Mouse (Mus musculus) skeletal muscle tissue, adult 2 months (tissue): ENCODE data around the gene Ippk.
A peak's percentile ranks its signal among the peaks of the same experiment; 100 is the strongest.

Experiments used
- DNase-seq: peaks from one replicate; pipeline ENCODE4 v3.0.0-alpha.2; 2012; ENCODE audit warnings: low read depth, low spot score

The Ippk gene

DNA sequence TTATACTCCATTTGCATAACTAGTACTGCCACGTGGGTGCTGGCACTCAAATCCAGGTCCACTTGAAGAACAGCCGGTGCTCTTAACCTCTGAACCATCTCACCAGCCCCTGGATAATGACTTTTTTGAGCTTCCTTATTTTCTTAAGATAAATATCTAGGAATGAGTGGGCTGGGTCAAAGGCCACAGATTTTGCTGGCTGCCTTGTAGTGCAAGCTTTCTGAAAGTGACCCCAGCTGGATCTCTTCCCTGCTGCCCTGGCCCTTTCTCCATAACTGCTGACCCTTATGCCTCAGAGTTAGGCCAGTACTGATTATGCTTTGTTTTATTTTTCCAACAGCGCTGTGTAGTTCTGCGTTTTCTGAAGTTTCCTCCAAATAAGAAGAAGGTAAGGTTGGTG, 9.5 kb downstream of the Ippk start:
- DNase-seq, result no peak

DNA sequence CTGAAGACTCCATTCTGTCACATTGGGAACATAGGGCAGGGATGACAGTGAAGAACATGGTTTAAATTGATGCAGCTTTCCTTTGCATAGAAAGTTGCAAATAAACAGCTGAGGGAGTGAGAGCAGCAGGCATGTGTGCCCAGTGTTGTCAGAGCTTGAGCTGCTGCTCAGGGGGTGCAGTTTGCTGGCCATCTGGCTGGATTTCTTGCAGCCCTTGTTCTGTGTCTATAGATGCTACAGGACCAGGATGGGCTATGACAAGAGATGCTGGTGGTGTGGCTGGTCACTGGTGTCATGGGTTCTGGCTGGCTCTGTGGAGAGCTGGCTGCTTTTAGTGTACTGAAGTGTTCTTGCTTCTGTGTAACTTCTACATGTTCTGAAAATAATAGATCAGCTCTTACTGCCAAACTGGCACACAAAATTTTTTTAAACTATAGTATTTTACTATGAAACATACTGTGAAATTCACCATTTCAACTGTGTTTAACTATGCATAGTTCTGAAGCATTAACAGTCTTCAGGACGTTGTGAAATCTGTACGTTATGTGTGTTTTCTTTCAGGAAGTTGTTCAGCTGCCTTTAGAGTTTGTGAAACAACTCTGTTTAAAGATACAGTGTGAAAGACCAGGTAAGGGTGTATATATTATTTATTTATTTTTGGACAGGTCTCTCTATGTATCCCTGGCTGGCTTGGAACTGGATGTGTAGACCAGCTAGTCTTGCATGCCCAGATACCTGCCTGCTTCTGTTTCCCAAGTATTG, 12.4 kb downstream of the Ippk start:
- no peak for DNase-seq

DNA sequence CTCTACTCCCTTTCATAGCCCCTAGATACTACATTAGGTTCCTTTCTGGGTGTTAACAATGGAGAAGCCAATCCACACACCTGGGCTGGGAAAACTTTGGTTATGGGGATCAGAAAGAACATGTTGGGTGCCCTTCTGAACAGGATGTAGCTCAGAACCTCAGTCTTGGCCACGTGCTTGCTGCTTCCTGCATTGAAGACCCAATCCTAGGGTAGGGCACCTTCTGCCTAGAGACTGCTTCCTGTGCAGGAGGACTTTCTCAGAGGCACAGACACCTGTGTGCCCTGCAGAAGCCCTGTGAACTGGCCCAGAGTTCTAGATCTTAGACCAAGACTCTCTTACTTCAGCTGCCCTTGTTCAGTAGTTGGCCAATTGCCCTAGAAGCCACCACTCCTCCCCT, 14.7 kb downstream of the Ippk start:
- no peak for DNase-seq

DNA sequence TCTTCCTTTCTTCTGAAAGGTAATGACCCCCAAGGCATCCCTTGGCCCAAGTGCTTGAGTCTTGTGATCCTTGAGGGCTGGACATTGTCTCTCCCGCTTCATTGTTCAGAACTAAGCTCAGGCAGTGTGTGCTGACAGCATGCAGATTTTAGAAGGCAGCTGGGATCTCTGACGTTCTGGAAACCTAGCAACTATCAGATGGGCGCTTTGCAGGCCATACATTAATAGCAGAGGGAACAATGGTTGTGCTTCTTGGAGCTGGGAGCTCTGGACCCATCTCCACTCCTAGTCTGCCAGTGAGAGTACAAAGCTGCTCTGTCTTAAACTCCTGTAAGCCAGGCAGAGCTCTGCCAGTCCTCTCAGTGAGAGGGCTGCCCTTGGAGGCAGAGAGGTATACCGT, 15.1 kb downstream of the Ippk start:
- no peak for DNase-seq

DNA sequence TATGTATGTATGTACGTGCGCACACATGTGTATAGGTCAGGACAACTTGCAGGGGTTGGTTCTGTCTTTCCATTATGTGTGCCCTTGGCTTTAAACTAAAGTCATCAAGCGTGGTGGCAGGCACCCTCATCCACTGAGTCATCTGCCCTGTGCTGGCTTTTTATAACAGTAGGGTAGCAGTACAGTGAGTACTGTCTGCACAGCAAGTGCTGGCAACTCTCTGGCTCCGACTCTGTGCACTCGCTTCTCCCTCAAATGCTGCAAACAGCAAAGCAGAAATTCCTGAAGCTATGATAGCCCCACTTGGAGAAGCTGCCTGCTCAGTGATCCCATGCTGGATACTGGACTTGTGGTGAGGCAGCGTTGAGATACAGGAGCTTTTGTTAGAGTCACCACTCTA, 23.4 kb downstream of the Ippk start:
- no peak for DNase-seq

DNA sequence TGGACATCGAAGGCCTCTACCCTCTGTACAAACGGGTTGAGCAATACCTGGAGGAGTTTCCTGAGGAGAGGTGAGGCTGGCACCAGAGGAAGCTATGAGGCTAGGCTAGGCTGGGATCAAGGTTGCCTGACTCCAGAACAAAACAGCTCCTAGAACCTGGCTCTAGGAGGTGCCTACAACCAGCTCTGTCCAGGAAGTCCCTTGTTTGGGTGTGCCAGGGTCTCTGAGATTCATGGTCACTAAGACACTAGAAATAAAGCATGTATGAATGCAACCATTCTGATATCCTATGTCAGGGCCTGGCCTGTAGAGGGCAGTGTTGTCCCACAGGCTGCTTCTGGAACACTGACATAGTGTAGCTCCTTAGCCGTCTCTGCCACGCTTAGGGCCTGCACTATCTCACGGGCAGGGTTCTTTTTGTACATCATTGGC, 28.3 kb downstream of the Ippk start:
- peak; percentile 78 for DNase-seq

DNA sequence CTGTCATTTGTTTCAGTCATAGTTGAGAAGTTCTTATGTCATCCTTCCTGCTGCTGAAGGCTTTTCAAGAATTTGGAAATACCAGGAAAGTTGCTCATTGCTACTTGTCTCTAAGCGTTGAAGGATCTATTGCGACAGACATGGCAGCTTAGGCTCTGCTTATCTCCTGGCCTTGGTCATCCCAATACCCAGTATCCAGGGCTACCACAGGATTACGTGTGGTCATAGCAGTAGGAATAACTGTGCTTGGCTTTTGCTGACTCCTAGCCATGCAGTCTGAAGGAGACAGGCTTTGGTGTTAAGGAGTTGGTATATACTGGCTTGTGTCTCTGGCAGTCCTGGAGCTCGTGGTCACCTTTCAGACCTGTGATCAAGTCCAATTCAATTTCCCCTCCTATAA, 39.2 kb downstream of the Ippk start:
- peak; percentile 32 for DNase-seq

DNA sequence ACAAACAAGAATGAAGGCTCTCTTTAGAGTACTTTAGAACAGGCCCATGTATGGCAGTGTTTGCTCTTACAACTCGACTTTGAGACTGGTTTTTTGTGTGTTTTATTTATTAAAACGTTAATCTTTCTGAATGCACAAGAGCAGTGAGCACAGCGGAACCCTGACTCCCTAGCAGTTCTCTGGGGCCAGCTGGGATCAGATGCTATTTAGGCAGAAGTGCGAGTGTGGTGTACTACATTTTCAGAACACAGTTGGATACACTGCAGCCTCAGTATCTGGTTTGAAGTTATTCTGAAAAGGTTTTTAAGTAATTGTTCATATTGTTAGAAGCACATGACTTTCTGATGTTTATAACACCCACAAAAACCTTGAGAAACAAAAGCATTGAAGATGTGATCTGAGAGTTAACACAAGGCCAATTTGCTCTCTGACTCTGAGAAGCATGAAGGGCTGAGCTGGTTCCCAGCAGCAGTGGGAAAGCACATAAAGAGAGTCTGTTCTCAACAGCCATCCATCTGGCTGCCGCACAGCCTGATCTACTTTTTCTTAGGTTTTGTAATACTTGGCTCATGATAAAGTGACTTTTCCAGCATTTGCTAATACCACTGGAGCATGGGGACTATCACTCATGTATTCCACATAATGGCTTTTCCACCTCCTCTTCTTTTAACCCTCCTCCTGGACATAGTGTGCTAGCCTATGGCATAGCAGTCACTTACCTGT, 39.8 kb downstream of the Ippk start:
- DNase-seq, result peak; percentile 83

DNA sequence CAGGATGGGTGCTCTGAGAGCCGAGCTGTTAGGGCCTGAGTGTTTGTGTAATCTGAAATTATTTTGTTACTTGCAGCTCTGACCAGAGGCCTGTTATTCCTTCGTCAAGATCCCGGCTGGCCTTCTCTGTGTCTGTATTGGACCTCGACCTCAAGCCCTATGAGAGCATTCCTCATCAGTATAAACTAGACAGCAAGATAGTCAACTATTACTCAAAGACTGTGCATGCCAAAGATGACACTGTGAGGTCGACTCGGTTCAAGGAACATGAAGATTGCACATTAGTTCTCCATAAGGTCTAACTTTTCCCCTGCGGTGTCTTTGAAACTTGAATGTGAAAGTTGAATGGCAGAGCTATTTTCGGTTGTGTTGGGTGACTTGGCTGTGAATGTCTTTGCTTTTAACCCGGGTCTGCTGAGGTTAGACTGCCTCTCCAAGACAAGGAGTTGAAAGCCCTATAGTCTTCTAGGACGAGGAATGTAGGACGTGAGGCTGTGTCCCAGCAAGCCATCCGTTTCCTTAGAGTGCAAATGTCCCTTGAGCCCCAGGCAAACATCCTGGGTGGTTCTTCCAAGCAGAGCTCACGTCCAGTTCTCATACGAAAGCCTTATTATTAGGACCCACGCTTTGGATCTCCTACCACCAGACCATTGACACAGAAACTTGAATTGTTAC, 40.5 kb downstream of the Ippk start:
- DNase-seq, result peak; percentile 72

DNA sequence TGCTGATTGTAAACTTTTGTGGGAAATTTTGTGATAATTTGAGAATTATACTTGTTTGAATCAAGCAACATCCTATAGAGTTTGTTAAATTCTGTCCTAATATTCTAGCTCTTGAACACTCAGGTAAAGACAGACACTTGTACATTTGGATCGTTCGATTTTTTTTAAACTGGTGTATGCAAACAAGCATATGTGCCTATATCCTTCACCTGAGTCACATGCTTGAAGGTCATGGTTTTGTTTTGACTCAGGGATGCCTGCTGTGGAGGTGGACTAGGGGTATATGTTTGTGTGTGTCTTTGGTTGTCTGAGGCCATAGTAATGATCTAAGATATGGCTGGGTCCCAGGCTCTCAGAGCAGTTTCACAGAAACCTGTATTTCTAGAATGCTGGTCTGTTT, 41.9 kb downstream of the Ippk start:
- DNase-seq, result no peak

DNA sequence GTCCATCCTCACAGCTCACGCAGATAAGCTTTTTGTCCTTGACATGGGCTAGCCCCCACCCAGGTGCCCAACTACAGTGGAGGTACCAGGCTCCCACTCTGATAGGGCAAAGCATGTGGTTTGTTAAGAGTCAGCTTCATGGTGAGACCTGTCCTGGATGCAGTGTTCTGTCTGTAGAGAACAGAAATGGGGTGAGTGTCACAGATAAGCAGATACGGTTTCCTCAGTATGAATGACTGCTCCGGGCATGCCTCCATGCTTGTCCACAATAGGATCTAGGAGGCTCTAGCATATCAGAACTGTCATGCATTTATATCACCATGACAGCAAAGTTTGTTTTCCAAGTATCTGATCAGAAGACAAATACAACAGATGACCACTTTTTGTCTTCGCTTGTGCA, 44.8 kb downstream of the Ippk start:
- no peak for DNase-seq

DNA sequence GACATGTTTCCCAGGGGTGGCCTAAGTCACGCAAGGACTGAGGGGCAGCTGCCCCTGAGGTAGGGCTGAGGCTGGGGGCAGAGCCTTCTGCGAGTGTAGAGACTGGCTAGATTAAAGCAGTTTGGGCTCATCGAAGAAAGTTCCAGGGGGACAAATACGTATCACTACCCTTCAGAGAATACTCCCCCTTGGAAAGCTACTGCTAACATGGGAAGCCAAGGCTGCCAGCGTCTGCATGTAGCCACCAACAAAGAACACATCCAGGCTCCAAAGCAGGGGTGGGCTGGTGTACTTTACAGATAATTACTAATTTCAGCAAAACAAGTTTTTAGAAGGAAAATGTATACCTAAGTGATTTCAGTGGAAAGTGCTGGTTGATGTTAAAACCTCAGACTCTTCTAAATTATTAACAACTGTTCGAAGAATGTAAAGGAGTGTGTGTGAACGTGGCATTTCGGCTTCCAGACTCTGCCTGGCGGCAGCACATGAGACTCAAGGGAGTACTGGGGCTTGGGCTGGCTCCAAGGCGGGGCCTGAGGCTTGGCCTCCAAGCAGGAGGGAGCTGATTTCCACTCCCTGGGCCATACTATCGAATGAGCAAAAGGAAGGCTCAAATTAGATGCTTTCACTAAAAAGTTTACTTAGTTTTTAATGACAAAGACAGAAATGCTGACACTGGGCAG, 45.5 kb downstream of the Ippk start:
- peak; percentile 70 for DNase-seq

DNA sequence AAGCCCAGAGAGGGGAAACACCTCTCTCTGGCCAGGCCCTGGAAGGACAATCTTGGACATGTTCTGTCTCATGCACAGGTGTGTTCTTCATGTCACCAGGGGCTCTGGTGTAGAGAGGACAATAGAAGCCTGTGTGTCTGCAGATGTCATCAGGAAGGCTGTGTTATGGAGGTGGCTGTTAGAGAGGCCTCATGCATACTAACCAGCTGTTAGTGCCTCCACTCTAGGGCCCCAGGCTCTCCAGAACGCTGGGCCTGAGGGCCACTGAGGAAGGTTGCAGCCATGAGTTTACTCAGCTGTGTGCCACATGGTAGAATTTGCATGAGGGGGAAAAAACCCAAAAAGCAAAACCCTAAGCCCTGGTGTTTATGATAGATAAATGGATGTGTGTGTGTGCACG, 46.5 kb downstream of the Ippk start:
- DNase-seq, result no peak

DNA sequence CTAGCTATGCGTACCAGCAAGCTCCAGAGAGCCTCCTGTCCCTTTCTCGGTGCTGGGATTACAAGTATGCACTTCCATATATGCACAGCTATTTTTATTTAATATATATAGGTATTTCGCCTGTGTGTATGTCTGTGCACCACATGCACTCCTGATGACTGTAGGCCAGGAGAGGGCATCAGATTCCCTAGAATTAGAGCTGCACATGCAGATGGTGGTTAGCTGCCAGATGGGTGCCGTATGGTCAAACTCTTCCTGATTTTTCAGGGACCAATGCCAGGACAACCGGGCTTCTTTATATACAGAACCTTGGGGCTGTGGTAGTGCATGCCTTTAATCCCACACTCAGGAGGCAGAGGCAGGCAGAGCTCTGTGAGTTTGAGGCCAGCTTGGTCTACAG, 48.0 kb downstream of the Ippk start:
- no peak for DNase-seq

DNA sequence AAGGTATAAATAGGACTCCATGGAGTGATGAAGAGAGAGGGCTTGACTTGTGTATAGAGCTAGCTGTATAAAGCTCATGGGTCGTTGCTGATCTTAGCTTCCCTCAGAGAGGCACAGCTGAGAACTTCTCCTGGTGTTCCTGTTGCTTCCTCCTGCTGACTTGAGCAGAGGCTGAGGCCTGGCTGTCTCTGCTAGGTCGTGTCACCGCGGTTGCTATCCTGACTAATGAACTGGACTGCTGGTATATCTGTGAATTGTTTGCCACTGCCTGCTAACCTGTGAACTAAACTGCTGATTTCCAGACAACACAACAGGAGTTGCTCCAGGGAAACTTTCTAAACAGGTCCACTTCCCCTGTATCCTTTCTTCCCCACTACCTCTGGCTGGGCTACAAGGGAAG, 49.3 kb downstream of the Ippk start:
- no peak for DNase-seq

DNA sequence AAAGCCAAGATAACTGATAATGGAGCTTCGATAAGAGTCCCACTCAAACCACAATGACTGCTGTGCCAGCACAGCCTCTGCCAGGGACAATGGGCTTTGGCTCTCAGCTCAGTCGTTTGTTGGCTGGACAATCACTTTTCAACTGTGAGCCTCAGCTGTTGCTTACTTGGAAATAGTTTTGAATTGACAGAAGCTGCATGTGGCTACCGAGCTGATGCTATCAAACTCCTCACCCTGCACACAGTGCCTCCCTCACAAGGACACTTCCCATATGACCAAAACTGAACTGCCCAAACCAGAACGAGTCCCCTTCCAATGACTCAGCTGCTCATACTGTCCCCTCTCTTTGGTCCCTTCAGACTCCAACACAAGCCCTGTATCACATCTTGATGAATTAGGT, 49.8 kb downstream of the Ippk start:
- peak; percentile 37 for DNase-seq

DNA sequence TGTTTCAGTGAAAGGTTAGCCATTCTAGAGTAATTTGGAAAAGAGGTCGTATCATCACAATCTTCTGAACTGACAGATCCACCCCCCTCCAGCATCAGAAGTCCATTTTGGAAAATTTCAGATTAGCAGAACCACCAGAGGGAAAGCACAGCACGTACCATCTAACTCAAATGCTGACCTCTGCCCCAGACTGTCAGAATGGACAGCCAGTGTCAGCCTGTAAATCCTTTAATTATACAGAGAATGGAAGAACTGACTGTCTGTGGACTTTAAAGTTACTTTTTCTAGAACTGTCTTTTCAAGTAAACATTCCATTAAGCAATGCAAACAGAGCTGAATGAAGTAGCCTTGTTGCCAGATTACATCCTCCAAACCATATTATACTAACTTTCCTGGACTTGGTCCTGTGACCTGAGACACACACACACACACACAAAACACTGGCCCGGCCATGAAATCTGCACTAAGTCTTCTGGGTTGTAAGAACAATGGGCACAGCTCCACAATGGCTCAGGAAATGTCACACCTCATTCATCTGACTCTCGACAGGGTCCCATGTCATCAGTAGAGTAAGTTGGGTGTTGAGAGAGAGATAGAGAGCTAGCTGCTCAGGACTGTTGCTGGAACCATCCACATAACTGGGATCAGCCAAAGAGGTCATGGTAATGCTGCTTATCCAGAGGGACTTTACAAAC, 51.1 kb downstream of the Ippk start:
- no peak for DNase-seq

DNA sequence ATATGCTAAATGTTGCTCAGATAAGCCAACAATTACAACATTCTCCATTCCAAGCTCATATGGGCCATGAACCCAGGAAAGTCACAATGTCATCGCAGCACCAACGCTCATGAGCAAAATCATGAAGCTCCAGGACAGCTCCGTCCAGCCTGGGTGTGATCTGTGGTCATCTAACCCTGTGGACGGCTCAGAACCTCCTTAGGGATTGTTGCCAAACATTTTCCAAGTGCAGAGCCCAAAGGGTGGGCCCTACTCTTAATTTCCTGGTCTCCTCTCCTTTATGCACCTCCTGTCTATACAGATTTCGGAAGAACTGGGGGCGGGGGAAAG, 51.6 kb downstream of the Ippk start:
- no peak for DNase-seq

DNA sequence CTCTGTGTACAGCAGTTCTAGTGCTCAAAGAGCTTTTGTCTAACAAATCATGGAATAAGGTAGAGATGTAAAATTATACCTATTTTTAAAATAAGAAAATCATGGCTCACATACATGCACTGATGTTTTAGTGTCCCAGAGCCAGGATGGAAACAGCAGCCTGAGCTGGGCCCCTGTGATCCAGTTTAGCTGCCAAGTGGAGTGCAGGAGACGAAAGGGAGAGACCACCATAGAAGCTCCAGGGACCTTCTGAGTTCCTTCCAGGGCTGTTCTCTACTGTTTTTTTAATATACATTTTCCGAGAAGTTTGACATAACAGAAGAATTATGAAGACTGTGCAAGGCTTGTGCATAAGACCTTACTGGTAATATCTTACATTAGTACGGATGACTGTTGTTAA, 56.8 kb downstream of the Ippk start:
- DNase-seq, result no peak

DNA sequence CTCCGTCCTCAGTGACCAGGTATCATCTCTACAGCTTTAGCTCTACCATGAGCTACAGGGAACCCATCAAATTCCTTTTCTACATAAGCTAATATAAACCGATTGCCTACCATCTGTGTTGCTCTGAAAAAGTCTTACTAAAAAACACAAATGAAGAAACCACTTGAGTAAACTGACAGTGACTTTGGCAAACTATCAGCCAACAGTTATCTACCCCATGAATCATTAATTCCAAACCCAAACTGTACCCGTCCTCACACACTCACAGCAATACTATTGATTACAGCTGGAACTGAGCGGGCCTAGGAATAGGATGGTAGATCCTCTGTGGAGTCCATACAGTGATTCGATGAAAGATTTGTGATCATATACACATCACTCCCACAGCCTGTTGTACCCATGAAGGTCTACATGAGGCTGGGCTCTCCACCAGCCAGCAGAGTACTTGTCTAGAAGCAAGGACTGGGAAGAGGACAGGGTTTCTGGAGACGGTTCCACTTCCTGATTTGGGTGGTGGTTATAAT, 57.9 kb downstream of the Ippk start:
- DNase-seq, result no peak

DNA sequence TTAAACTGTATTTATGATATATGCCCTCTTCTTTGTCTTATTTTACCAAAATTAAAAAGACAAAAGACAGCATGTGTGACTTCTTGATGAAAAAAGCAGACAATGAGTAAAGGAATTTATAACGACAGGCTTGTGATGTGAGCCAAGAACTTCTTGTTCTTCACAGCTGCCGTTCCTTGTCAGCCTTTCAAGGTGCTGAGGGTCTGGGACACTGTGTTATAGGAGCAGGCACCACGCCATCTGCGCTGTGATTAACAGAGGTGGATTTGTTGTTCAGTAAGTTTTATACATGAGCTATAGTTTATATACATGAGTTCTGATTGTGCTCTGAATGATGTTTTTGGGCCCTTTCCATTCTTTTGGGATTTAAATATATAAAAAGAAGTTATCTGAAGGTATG, 58.4 kb downstream of the Ippk start:
- peak; percentile 82 for DNase-seq

DNA sequence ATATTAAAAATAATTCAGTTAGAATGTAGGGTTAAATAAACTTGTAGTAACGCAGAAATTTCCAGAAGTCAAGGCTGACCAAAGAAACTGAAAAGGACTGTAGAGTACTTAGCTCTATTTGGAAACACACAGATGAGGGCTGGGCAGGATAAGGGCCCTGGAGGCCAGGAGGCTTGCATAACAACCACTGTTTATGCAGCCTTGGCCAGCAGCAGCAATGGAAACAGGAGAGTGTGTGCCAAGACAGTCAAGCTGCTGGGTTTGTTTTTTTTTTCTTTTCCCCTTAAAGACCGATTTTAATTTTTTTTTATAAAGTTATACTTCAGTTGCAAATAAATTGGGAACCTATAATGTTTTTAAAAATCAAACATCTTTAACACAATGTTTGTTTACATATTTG, 59.0 kb downstream of the Ippk start:
- DNase-seq, result peak; percentile 96
